Comparison of ENCODE assay signal across 20 mouse cellular contexts in genomic region chr10:71421531-71421930, GRCm38 (mm10).
DNase-seq lines count a peak whose midpoint lies in the region; ATAC-seq and TF ChIP-seq lines count a peak whose summit lies in the region.
"Had no signal": no experiment of that assay in that cellular context is flagged by ENCODE, and none has a peak within 500 bp of the region (broad histone marks: within the 10 kb centered on the region; RNA-seq: fewer than 3 reads in every experiment).

No protein-coding gene starts in this region.

- H3K27ac ChIP-seq in cerebellum, adult 2 months (ENCODE audit: insufficient read depth, low read length), result no peak overlapping the region
- H3K27ac ChIP-seq in kidney, embryonic 14.5 days (ENCODE audit: low read depth, low read length), result no peak overlapping the region
- H3K27ac ChIP-seq: embryonic facial prominence, embryonic 15.5 days; heart, embryonic 13.5 days; hindbrain, embryonic 12.5 days had no signal

- H3K9ac ChIP-seq in kidney, embryonic 14.5 days (ENCODE audit: low read depth, low read length), result no peak overlapping the region
- H3K9ac ChIP-seq: embryonic facial prominence, embryonic 15.5 days; heart, embryonic 13.5 days; hindbrain, embryonic 12.5 days had no signal

- no peaks in the 10 kb centered on the region for H3K9me3 ChIP-seq in kidney, embryonic 14.5 days (ENCODE audit: control insufficient read depth, low read length)
- H3K9me3 ChIP-seq: embryonic facial prominence, embryonic 15.5 days; heart, embryonic 13.5 days; hindbrain, embryonic 12.5 days had no signal

- no peak overlapping the region for H3K4me2 ChIP-seq in kidney, embryonic 14.5 days (replicated peaks; ENCODE audit: low read depth, low read length)
- H3K4me2 ChIP-seq: embryonic facial prominence, embryonic 15.5 days; heart, embryonic 13.5 days; hindbrain, embryonic 12.5 days had no signal

- DNase-seq in cerebellum, adult 2 months, result no peak
- DNase-seq in cerebellum, postnatal 14 days, result no peak
- DNase-seq in kidney, postnatal 14 days, result no peak
- DNase-seq in 3134 (ENCODE audit: extremely low read depth, insufficient read length, low spot score) (peak; percentile 19), R1 (ENCODE audit: low read depth, low spot score) (peak; percentile 62)
- DNase-seq in frontal cortex, postnatal 14 days (ENCODE audit: low spot score in 2 of 2), result no peak
- DNase-seq: adrenal gland, postnatal 14 days; cerebellum, adult 18-20 months; cerebellum, postnatal 10 days; embryo, embryonic 11 days; gastrocnemius, postnatal 14 days; heart, postnatal 36 days had no signal

- H3K27me3 ChIP-seq in cerebellum, adult 2 months (ENCODE audit: control insufficient read depth, insufficient read depth, low read length), result no peaks in the 10 kb centered on the region
- H3K27me3 ChIP-seq in kidney, embryonic 14.5 days (ENCODE audit: control insufficient read depth, insufficient read depth, low read length), result no peaks in the 10 kb centered on the region
- H3K27me3 ChIP-seq: embryonic facial prominence, embryonic 15.5 days; heart, embryonic 13.5 days; hindbrain, embryonic 12.5 days had no signal

- WGBS in cerebellum, adult 2 months, result 55% methylated on average over 5 of the region's 5 CpGs
- WGBS in kidney, embryonic 14.5 days, result 62% methylated on average over 5 of the region's 5 CpGs

- no peak for TF ChIP-seq POLR2A in cerebellum, adult 2 months (IDR thresholded peaks at IDR 0.05; ENCODE audit: borderline replicate concordance, insufficient read depth, low read length)

- peak; percentile 24; the same call in 1 of the 2 replicates for ATAC-seq in kidney, embryonic 14.5 days (ENCODE audit: low FRiP score, low TSS enrichment)
- ATAC-seq: activated CD4-positive, CD25-positive, alpha-beta regulatory T cell, adult 4 months; inflammation-experienced regulatory T-cells, adult 6 months; intestine, postnatal 0 days had no signal

- H3K36me3 ChIP-seq in kidney, embryonic 14.5 days (ENCODE audit: control insufficient read depth, insufficient read depth, low read length), result no peaks in the 10 kb centered on the region
- H3K36me3 ChIP-seq: embryonic facial prominence, embryonic 15.5 days; G1E; heart, embryonic 13.5 days; hindbrain, embryonic 12.5 days had no signal

- H3K4me3 ChIP-seq in cerebellum, adult 2 months (replicated peaks; ENCODE audit: insufficient read depth, low read depth, low read length), result no peak overlapping the region
- no peak overlapping the region for H3K4me3 ChIP-seq in kidney, embryonic 14.5 days (ENCODE audit: low read length)
- H3K4me3 ChIP-seq: embryonic facial prominence, embryonic 15.5 days; heart, embryonic 13.5 days; hindbrain, embryonic 12.5 days had no signal

- no peaks in the 10 kb centered on the region for H3K4me1 ChIP-seq in cerebellum, adult 2 months (ENCODE audit: control insufficient read depth, insufficient read depth, low read length)
- no peaks in the 10 kb centered on the region for H3K4me1 ChIP-seq in kidney, embryonic 14.5 days (ENCODE audit: control insufficient read depth, insufficient read depth, low read length)
- H3K4me1 ChIP-seq: embryonic facial prominence, embryonic 15.5 days; heart, embryonic 13.5 days; hindbrain, embryonic 12.5 days had no signal

- 0 out of 2 replicates have a peak, but pooled peaks have one; percentile 2 for TF ChIP-seq CTCF in cerebellum, adult 2 months (IDR thresholded peaks at IDR 0.05; ENCODE audit: borderline replicate concordance, insufficient read depth, low read depth, low read length)

Comparison
In these comparisons a context has a peak if more than half of its experiments do, and no peak if none do; other contexts are left out.
1. DNase-seq: peak in 3134 (single experiment) and R1 (single experiment); none in cerebellum, adult 2 months (0 of 2), cerebellum, postnatal 14 days (0 of 2), kidney, postnatal 14 days (single experiment) and frontal cortex, postnatal 14 days (0 of 2).